ENCODE assay signal across 9 mouse cellular contexts in genomic region chr16:31081891-31082290, GRCm38 (mm10). TPM values are rescaled to one million over a fixed set of nuclear protein-coding genes. Genes with fewer than 3 reads are reported as not detected.
DNase-seq lines count a peak whose midpoint lies in the region; ATAC-seq and TF ChIP-seq lines count a peak whose summit lies in the region.
"Had no signal": no experiment of that assay in that cellular context is flagged by ENCODE, and none has a peak within 500 bp of the region (broad histone marks: within the 10 kb centered on the region; RNA-seq: fewer than 3 reads in every experiment).

No protein-coding gene starts in this region.

- no peak for TF ChIP-seq CTCF in hindbrain, postnatal 0 days (IDR thresholded peaks at IDR 0.05; ENCODE audit: low read depth)

- no peaks in the 10 kb centered on the region for H3K9me3 ChIP-seq in heart, embryonic 14.5 days (ENCODE audit: control insufficient read depth, low read length)
- H3K9me3 ChIP-seq in embryonic facial prominence, embryonic 13.5 days: no peaks in the 10 kb centered on the region
- no peaks in the 10 kb centered on the region for H3K9me3 ChIP-seq in hindbrain, postnatal 0 days (ENCODE audit: low read length)
- no peaks in the 10 kb centered on the region for H3K9me3 ChIP-seq in midbrain, embryonic 12.5 days

- peaks cover 4 to 11% of the 10 kb centered on the region in 2 experiments for H3K4me1 ChIP-seq in heart, embryonic 14.5 days (ENCODE audit: control insufficient read depth in 2 of 2, insufficient read depth in 2 of 2, low read length in 2 of 2)
- H3K4me1 ChIP-seq in embryonic facial prominence, embryonic 13.5 days: peaks cover 18% of the 10 kb centered on the region
- H3K4me1 ChIP-seq in hindbrain, postnatal 0 days (ENCODE audit: insufficient read depth, low read length): 0 out of 2 replicates have a peak, but pooled peaks cover 4% of the 10 kb centered on the region
- peaks cover 15% of the 10 kb centered on the region for H3K4me1 ChIP-seq in midbrain, embryonic 12.5 days

- no peak overlapping the region for H3K27ac ChIP-seq in heart, embryonic 14.5 days (replicated peaks in 1 of 2; ENCODE audit: control insufficient read depth in 1 of 2, insufficient read depth in 1 of 2, low read depth in 2 of 2, low read length in 2 of 2)
- H3K27ac ChIP-seq in embryonic facial prominence, embryonic 13.5 days: no peak overlapping the region
- no peak overlapping the region for H3K27ac ChIP-seq in hindbrain, postnatal 0 days
- no peak overlapping the region for H3K27ac ChIP-seq in midbrain, embryonic 12.5 days (replicated peaks)
- H3K27ac ChIP-seq: macrophage had no signal

- H3K27me3 ChIP-seq in heart, embryonic 14.5 days (ENCODE audit: control insufficient read depth, insufficient read depth, low read length): no peaks in the 10 kb centered on the region
- H3K27me3 ChIP-seq in embryonic facial prominence, embryonic 13.5 days: no peaks in the 10 kb centered on the region
- H3K27me3 ChIP-seq in hindbrain, postnatal 0 days (ENCODE audit: insufficient read depth, low read length): no peaks in the 10 kb centered on the region
- H3K27me3 ChIP-seq in midbrain, embryonic 12.5 days: no peaks in the 10 kb centered on the region

- peak overlapping the region; percentile 96 for H3K4me2 ChIP-seq in heart, embryonic 14.5 days (ENCODE audit: low read length)
- H3K4me2 ChIP-seq in embryonic facial prominence, embryonic 13.5 days: peak overlapping the region; percentile 96
- H3K4me2 ChIP-seq in hindbrain, postnatal 0 days (ENCODE audit: low read depth, low read length): peak overlapping the region; percentile 97; the same call in 1 of the 2 replicates
- peak overlapping the region; percentile 98 for H3K4me2 ChIP-seq in midbrain, embryonic 12.5 days (replicated peaks)

- intact Hi-C loops in left cerebral cortex, postnatal 10 days (cut with DNase I): loop anchor here (2.0 kb wide), 1 partner anchor 273 kb away; no protein-coding TSS in a partner anchor

- DNase-seq in heart, adult 8-10 months (ENCODE audit: low spot score): no peak
- DNase-seq in hindbrain, postnatal 0 days (ENCODE audit: low spot score): no peak
- no peak for DNase-seq in Muller cell, postnatal 12 days (ENCODE audit: inconsistent ontology term)
- DNase-seq in left cerebral cortex, postnatal 10 days (ENCODE audit: extremely low spot score in 1 of 2, low spot score in 2 of 2): no peak
- no peak for DNase-seq in spleen, postnatal 10 days (ENCODE audit: low spot score in 2 of 2)

- no peaks in the 10 kb centered on the region; the same call in 1 of the 2 replicates for H3K36me3 ChIP-seq in heart, embryonic 14.5 days (ENCODE audit: control insufficient read depth, insufficient read depth, low read length)
- H3K36me3 ChIP-seq in embryonic facial prominence, embryonic 13.5 days: peaks cover 16% of the 10 kb centered on the region
- H3K36me3 ChIP-seq in hindbrain, postnatal 0 days (ENCODE audit: insufficient read depth, low read length): no peaks in the 10 kb centered on the region
- no peaks in the 10 kb centered on the region for H3K36me3 ChIP-seq in midbrain, embryonic 12.5 days

- 66% methylated on average over 6 of the region's 6 CpGs for WGBS in heart, embryonic 14.5 days
- 66% methylated on average over 6 of the region's 6 CpGs for WGBS in embryonic facial prominence, embryonic 13.5 days
- 65% methylated on average over 6 of the region's 6 CpGs for WGBS in hindbrain, postnatal 0 days
- WGBS in midbrain, embryonic 12.5 days: 67% methylated on average over 6 of the region's 6 CpGs

- ATAC-seq in heart, embryonic 14.5 days (ENCODE audit: insufficient number of reproducible peaks, insufficient read depth, low FRiP score, low read depth): no peak
- no peak for ATAC-seq in embryonic facial prominence, embryonic 13.5 days (ENCODE audit: insufficient number of reproducible peaks, insufficient read depth, low FRiP score, low TSS enrichment, low read depth)
- no peak for ATAC-seq in hindbrain, postnatal 0 days
- ATAC-seq in midbrain, embryonic 12.5 days (ENCODE audit: low FRiP score, low read depth): no peak

- no peak overlapping the region for H3K9ac ChIP-seq in heart, embryonic 14.5 days (ENCODE audit: low read length)
- H3K9ac ChIP-seq in embryonic facial prominence, embryonic 13.5 days: no peak overlapping the region
- no peak overlapping the region for H3K9ac ChIP-seq in hindbrain, postnatal 0 days (replicated peaks; ENCODE audit: low read length)
- H3K9ac ChIP-seq in midbrain, embryonic 12.5 days (replicated peaks): no peak overlapping the region

- H3K4me3 ChIP-seq in heart, embryonic 14.5 days (ENCODE audit: control insufficient read depth in 1 of 2, insufficient read depth in 1 of 2, low read depth in 1 of 2, low read length in 2 of 2): no peak overlapping the region
- no peak overlapping the region for H3K4me3 ChIP-seq in embryonic facial prominence, embryonic 13.5 days
- no peak overlapping the region for H3K4me3 ChIP-seq in hindbrain, postnatal 0 days (ENCODE audit: low read length)
- H3K4me3 ChIP-seq in midbrain, embryonic 12.5 days: peak overlapping the region; percentile 62; the same call in 1 of the 2 replicates

RNA-seq across cellular contexts. Expression of gene Xxylt1, which starts 0.7 kb away (rescaled TPM):
- 10.6 and 12.2 TPM in 2 replicates for polyA plus RNA-seq in heart, embryonic 14.5 days (2014; fragmentation: Nextera tagmentation; extraction: Ambion mirVana)
- total RNA-seq in heart, adult 8-10 months (2022): 10 to 100 TPM; 10.3 to 12.9 (median 12.5) TPM
- polyA plus RNA-seq in embryonic facial prominence, embryonic 13.5 days (2015; fragmentation: Nextera tagmentation; extraction: Ambion mirVana): 22.4 and 22.5 TPM in 2 replicates
- 32.8 and 42.4 TPM in 2 replicates for total RNA-seq in hindbrain, postnatal 0 days (2014; rRNA removed)
- 18.4 and 21.0 TPM in 2 replicates for polyA plus RNA-seq in hindbrain, postnatal 0 days (2015; fragmentation: Nextera tagmentation; extraction: Ambion mirVana)
- polyA plus RNA-seq in midbrain, embryonic 12.5 days (2016; fragmentation: Nextera tagmentation; extraction: Ambion mirVana): 13.9 and 14.6 TPM in 2 replicates
- total RNA-seq in left cerebral cortex, postnatal 10 days (2021): 10 to 100 TPM; 22.2 to 22.6 TPM
